Mouse (Mus musculus) ES-Bruce4 (cell line): Measurements from ENCODE around the gene Cacng2. TPM values are rescaled to one million over a fixed set of nuclear protein-coding genes. Genes with fewer than 3 reads are reported as not detected.

Source experiments
- H3K27ac ChIP-seq: 2 replicates; pipeline ENCODE4 v1.5.1; 2012; ENCODE audit warnings: low read length, inconsistent platforms; ENCODE audit not compliant: insufficient read depth
- H3K27me3 ChIP-seq: 2 replicates; pipeline ENCODE4 v1.6.1; 2012; ENCODE audit warnings: mild to moderate bottlenecking, low read length, inconsistent platforms; ENCODE audit not compliant: control insufficient read depth, poor library complexity, insufficient read depth, severe bottlenecking
- H3K36me3 ChIP-seq: 2 replicates; pipeline ENCODE4 v1.6.1; 2012; ENCODE audit warnings: inconsistent platforms, mild to moderate bottlenecking, low read length, moderate library complexity; ENCODE audit not compliant: control insufficient read depth, poor library complexity, insufficient read depth, severe bottlenecking
- H3K4me1 ChIP-seq: one replicate; pipeline ENCODE4 v1.8.1; 2011; ENCODE audit warnings: low read length; ENCODE audit not compliant: control insufficient read depth, insufficient read depth
- H3K4me3 ChIP-seq: 2 replicates; pipeline ENCODE4 v1.5.1; 2011; ENCODE audit warnings: low read depth, mild to moderate bottlenecking, low read length
- H3K9ac ChIP-seq: 2 replicates; pipeline ENCODE4 v1.6.1; 2012; ENCODE audit warnings: low read depth, mild to moderate bottlenecking, inconsistent platforms; ENCODE audit not compliant: poor library complexity, severe bottlenecking
- H3K9me3 ChIP-seq: replicated peaks from 2 replicates; pipeline ENCODE4 v1.6.1; 2012; ENCODE audit warnings: mild to moderate bottlenecking, low read length, inconsistent platforms; ENCODE audit not compliant: control insufficient read depth, poor library complexity, insufficient read depth, severe bottlenecking
- CTCF ChIP-seq: IDR thresholded peaks from one replicate; pipeline ENCODE4 v1.8.1; 2011; ENCODE audit warnings: low read depth, low read length
- EP300 ChIP-seq: IDR thresholded peaks from 2 replicates; pipeline ENCODE4 v1.6.1; 2011; ENCODE audit warnings: low read depth, low read length; ENCODE audit not compliant: insufficient read depth
- POLR2A ChIP-seq: IDR thresholded peaks from one replicate; pipeline ENCODE4 v1.8.1; 2011; ENCODE audit warnings: low read length; ENCODE audit not compliant: insufficient read depth
- polyA plus RNA-seq: library from polyadenylated mRNA; stranded (reverse); fragments of >200 nt; gene quantifications from 2 replicates; pipeline ENCODE4 v1.2.4, GENCODE M21; 2011; ENCODE audit warnings: low read depth; ENCODE audit not compliant: missing spikeins, insufficient read depth, insufficient read length

Gene Cacng2
- polyA plus RNA-seq, 1 experiment: not detected

DNA sequence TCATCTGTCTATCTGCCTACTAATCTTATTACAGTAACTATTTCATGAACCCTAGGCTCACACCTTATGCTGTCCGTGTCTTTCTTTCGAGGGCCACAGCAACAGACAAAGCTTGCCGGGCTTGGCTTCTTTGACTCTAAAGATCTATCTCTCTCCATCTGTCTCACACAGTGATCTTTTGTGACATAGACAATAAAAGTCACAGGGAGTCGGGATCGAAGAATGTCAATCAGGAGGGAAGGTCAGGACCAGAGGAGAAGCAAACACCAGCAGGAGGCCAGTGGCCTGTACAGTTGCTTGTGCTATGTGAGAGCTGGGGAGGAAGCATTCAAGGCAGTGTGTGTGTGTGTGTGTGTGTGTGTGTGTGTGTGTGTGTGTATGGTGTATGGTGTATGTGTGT, 54.3 kb downstream of the Cacng2 start:
- Histone ChIP-seq H3K27ac (no peak overlapping the region), H3K4me1 (no peaks in the 10 kb centered on the region), H3K9me3 (no peaks in the 10 kb centered on the region), H3K27me3 (no peaks in the 10 kb centered on the region), H3K9ac (no peak overlapping the region), H3K4me3 (no peak overlapping the region), H3K36me3 (no peaks in the 10 kb centered on the region)
- TF ChIP-seq POLR2A (no peak), EP300 (no peak), CTCF (no peak)

DNA sequence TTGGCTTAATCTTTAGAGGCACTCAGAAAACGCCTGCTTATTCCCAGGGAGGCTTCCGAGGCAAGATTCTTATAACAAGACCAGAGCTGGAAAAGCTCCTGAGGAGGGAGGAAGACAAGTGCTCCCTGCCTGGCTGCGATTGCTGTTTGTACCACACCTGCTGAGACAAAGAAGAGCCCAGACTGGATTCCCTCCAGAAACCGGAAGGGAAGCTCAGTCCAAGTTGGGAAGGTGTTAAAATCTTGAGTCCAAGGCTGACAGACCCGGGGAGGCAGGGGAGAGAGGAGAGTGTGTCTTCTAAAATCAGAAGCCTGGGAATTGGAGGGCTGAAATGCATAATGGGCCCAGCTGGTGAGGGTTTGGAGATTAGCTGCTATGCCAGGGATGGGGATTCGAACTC, 55.5 kb downstream of the Cacng2 start:
- no peak for TF ChIP-seq EP300
- no peak for TF ChIP-seq POLR2A
- TF ChIP-seq CTCF: no peak
- H3K9ac ChIP-seq: no peak overlapping the region
- no peaks in the 10 kb centered on the region for H3K36me3 ChIP-seq
- no peaks in the 10 kb centered on the region for H3K9me3 ChIP-seq
- H3K4me1 ChIP-seq: no peaks in the 10 kb centered on the region
- no peak overlapping the region for H3K27ac ChIP-seq
- H3K4me3 ChIP-seq: no peak overlapping the region
- H3K27me3 ChIP-seq: no peaks in the 10 kb centered on the region

DNA sequence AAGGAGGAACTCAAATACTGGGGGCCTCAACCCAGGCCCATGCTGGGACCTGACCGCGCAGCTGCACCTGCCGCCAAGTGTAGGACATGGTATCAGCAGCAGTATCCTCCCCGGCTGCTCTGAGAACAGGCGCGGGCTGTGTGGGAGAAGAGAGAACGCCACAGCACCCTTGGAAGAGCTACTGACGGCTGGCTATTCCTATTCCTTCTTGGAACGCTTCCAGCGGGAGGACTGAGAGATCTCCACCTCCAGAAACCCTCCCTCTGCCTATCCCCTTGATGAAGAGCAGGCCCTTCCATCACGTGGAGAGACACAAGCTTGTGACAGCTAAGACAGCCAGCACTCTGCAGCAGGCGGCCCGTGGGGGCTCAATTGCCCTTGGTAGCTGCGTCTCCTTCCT, 57.4 kb downstream of the Cacng2 start:
- no peaks in the 10 kb centered on the region for H3K27me3 ChIP-seq
- H3K9me3 ChIP-seq: no peaks in the 10 kb centered on the region
- H3K36me3 ChIP-seq: no peaks in the 10 kb centered on the region
- H3K4me1 ChIP-seq: no peaks in the 10 kb centered on the region
- no peak for TF ChIP-seq EP300
- no peak for TF ChIP-seq CTCF
- no peak for TF ChIP-seq POLR2A
- no peak overlapping the region for H3K9ac ChIP-seq
- H3K4me3 ChIP-seq: no peak overlapping the region
- no peak overlapping the region for H3K27ac ChIP-seq

DNA sequence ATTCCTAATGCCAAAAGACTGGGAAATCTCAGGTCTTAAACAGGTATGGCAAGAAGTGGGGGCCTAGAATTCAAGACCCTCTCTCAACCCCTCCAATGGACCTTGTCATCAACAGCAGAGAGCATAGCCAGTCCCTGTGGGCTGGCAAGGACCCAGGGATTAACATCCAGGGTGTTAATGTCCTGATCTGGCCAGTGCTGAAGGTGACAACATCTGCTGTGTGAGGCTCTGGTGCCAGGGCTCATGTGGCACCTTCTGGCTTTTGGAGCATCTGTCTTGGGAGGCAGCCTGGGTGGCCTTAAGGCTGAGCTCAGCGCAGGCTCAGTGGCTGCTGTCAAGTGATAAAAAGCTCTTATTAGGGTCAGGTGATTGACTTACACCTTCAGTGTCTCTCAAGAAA, 62.9 kb downstream of the Cacng2 start:
- no peaks in the 10 kb centered on the region for H3K4me1 ChIP-seq
- H3K9me3 ChIP-seq: no peaks in the 10 kb centered on the region
- no peak overlapping the region for H3K27ac ChIP-seq
- H3K4me3 ChIP-seq: no peak overlapping the region
- TF ChIP-seq CTCF (no peak), POLR2A (no peak), EP300 (no peak)
- no peaks in the 10 kb centered on the region for H3K36me3 ChIP-seq
- H3K9ac ChIP-seq: no peak overlapping the region
- H3K27me3 ChIP-seq: no peaks in the 10 kb centered on the region

DNA sequence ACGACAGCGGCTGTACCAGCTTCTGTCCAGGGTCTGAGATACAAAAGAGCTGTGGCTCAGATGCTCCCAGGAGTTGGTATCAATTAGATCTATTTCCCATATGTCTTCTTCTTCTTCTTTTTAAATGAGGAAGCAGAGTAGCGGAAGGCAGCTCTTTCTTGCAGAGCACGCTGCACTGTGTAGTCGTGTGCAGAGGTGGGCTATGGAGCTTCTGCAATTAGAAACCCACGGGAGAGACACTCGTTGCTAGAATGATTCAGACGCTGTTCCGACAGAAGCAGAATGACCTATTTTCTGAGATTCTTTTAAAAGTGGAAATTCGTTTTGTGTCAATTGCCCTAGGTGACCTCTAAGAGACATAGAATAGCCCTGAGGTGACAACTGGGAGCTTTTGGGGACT, 69.1 kb downstream of the Cacng2 start:
- H3K27me3 ChIP-seq: no peaks in the 10 kb centered on the region
- H3K27ac ChIP-seq: no peak overlapping the region
- H3K4me3 ChIP-seq: no peak overlapping the region
- TF ChIP-seq POLR2A: no peak
- no peak for TF ChIP-seq CTCF
- no peak for TF ChIP-seq EP300
- H3K36me3 ChIP-seq: no peaks in the 10 kb centered on the region
- no peaks in the 10 kb centered on the region for H3K9me3 ChIP-seq
- no peaks in the 10 kb centered on the region for H3K4me1 ChIP-seq
- H3K9ac ChIP-seq: no peak overlapping the region

DNA sequence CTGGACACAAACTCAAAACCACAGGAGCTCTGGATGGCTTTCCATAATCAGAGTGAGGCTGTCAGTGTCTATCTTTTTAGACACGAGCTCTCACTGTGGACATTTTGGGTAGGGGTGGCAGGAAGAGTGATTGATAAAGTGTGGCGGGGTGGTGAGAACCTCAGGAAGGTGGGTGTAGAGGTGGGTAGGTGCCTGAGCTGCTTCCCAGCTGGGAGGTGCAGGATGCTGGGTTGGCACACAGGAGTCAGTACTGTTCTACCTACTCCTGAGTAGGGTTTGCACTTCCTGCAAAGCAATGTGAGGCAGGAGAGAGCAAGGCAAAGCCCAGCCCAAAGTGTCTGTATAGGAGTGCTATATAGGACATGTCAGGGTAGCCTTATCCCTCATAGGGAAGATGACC, 69.9 kb downstream of the Cacng2 start:
- TF ChIP-seq POLR2A (no peak), EP300 (no peak), CTCF (no peak)
- Histone ChIP-seq H3K9me3 (no peaks in the 10 kb centered on the region), H3K4me1 (no peaks in the 10 kb centered on the region), H3K4me3 (no peak overlapping the region), H3K9ac (no peak overlapping the region), H3K36me3 (no peaks in the 10 kb centered on the region), H3K27me3 (no peaks in the 10 kb centered on the region), H3K27ac (no peak overlapping the region)

DNA sequence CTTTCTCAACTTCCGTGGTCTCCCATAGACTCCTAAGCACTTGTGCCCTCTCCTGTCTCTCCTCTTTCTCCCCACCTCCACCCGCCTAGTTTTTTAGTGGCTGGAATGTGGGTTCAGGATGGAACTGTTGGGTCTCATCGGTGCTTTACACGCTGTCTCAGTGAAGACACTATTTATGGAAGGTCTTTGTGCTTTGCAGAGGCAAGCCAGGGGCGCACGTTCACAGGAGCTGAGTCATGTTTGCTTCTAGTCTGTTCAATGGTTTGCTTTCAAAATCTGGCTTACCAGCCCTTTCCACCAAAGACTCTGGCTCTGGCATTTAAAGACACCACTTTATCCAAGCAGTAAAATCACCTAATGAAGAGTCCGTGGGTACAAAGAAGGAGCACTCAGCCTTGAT, 74.0 kb downstream of the Cacng2 start:
- no peak overlapping the region for H3K4me3 ChIP-seq
- TF ChIP-seq CTCF: no peak
- no peak for TF ChIP-seq POLR2A
- TF ChIP-seq EP300: no peak
- H3K27ac ChIP-seq: no peak overlapping the region

More for the DNA sequence above, 74.0 kb downstream of the Cacng2 start:
- Histone ChIP-seq H3K9ac (no peak overlapping the region), H3K36me3 (no peaks in the 10 kb centered on the region), H3K9me3 (no peaks in the 10 kb centered on the region), H3K27me3 (no peaks in the 10 kb centered on the region), H3K4me1 (no peaks in the 10 kb centered on the region)
